Mouse (Mus musculus): Measurements from ENCODE around the gene Maneal.

DNA sequence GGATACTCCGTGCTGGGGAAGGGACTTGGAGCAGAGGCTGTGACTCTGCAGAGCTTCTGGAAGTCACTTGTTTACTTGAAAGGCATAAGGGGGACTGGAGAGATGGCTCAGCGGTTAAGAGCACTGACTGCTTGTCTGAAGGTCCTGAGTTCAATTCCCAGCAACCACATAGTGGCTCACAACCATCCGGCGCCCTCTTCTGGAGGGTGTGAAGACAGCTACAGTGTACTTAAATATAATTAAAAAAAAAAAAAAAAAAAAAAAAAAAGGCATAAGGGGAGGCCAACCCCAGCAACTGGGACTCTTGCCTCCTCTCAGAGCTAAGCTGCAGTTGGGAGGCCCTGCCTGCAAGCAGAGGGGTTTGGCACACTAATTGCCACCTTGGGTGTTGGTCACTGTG lies 43.4 kb upstream of the Maneal start:
- TF ChIP-seq CTCF (conservative IDR thresholded peaks at IDR 0.05; ENCODE audit: insufficient read depth, insufficient read length, low read depth, low read length) (no peak), POLR2A (IDR thresholded peaks at IDR 0.05; ENCODE audit: low read depth, low read length) (no peak)
